Mouse (Mus musculus): Measurements from ENCODE around the gene Lmx1a.

DNA sequence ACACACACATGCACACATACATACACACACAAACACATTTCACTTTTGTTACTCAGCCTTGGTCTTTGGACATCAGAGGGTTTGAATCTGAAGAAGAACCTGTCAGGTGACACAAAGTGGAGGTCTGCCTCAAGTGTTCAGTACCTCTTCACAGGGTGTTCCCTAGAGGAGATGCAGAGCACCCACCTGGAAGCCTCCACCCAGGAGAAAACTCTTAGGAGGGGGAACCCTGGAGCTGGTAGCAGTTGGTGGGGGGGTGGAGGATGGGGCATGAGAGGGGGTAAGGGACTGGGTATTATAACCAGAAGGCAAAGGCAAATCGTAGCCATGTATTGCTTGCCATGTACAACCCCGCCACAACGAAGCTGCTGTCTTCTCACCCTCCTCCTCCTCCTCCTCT is 30.0 kb upstream of the Lmx1a start:
- TF ChIP-seq CTCF (IDR thresholded peaks at IDR 0.05; ENCODE audit: low read depth, low read length) (no peak), POLR2A (IDR thresholded peaks at IDR 0.05; ENCODE audit: insufficient read depth, low read length) (no peak), EP300 (IDR thresholded peaks at IDR 0.05; ENCODE audit: insufficient read depth, low read depth, low read length) (no peak)

All from ES-Bruce4 (cell line).